Mouse (Mus musculus): ENCODE measurements around the gene H2-T24. TPM values are rescaled to one million over a fixed set of nuclear protein-coding genes. Genes with fewer than 3 reads are reported as not detected.

H2-T24 gene
- polyA plus RNA-seq, 1 experiment from 2014 or later = 5.9 TPM

GRCm38 (mm10) chr17:36028879-36029619 lies 8.7 kb upstream of the H2-T24 start:
- Histone ChIP-seq H3K27me3 (ENCODE audit: control insufficient read depth, insufficient read depth, low read length) (no peaks in the 10 kb centered on the region), H3K4me3 (ENCODE audit: low read depth, low read length) (no peak overlapping the region), H3K9ac (ENCODE audit: low read depth, low read length) (no peak overlapping the region), H3K36me3 (ENCODE audit: control insufficient read depth, insufficient read depth, low read length) (no peaks in the 10 kb centered on the region), H3K4me2 (replicated peaks; ENCODE audit: low read depth, low read length) (no peak overlapping the region), H3K9me3 (ENCODE audit: control insufficient read depth, low read length) (no peaks in the 10 kb centered on the region), H3K4me1 (replicated peaks; ENCODE audit: control insufficient read depth, insufficient read depth, low read length) (no peaks in the 10 kb centered on the region), H3K27ac (ENCODE audit: low read depth, low read length) (no peak overlapping the region)
- DNase-seq (ENCODE audit: low spot score) (no peak), ATAC-seq (ENCODE audit: low FRiP score) (no peak)
- whole genome bisulfite sequencing = 82% methylated on average over 7 of the region's 7 CpGs

- WGBS = 93% methylated on average over 4 of the region's 4 CpGs
- H3K27me3 ChIP-seq (ENCODE audit: control insufficient read depth, insufficient read depth, low read length) = no peaks in the 10 kb centered on the region
- no peaks in the 10 kb centered on the region for H3K36me3 ChIP-seq (ENCODE audit: control insufficient read depth, insufficient read depth, low read length)
- ATAC-seq (ENCODE audit: low FRiP score) (no peak), DNase-seq (ENCODE audit: low spot score) (no peak)
- no peak overlapping the region for H3K9ac ChIP-seq (ENCODE audit: low read depth, low read length)
- H3K4me2 ChIP-seq (replicated peaks; ENCODE audit: low read depth, low read length) = no peak overlapping the region
- no peaks in the 10 kb centered on the region for H3K4me1 ChIP-seq (replicated peaks; ENCODE audit: control insufficient read depth, insufficient read depth, low read length)
- no peaks in the 10 kb centered on the region for H3K9me3 ChIP-seq (ENCODE audit: control insufficient read depth, low read length)
- H3K4me3 ChIP-seq (ENCODE audit: low read depth, low read length) = no peak overlapping the region
- H3K27ac ChIP-seq (ENCODE audit: low read depth, low read length) = no peak overlapping the region
These were observed 7.3 kb upstream of the H2-T24 start for GRCm38 (mm10) chr17:36027663-36028062.

- Histone ChIP-seq H3K4me3 (ENCODE audit: low read depth, low read length) (no peak overlapping the region), H3K4me1 (replicated peaks; ENCODE audit: control insufficient read depth, insufficient read depth, low read length) (no peaks in the 10 kb centered on the region), H3K27ac (ENCODE audit: low read depth, low read length) (no peak overlapping the region), H3K9ac (ENCODE audit: low read depth, low read length) (no peak overlapping the region), H3K4me2 (replicated peaks; ENCODE audit: low read depth, low read length) (no peak overlapping the region), H3K27me3 (ENCODE audit: control insufficient read depth, insufficient read depth, low read length) (no peaks in the 10 kb centered on the region), H3K36me3 (ENCODE audit: control insufficient read depth, insufficient read depth, low read length) (no peaks in the 10 kb centered on the region), H3K9me3 (ENCODE audit: control insufficient read depth, low read length) (no peaks in the 10 kb centered on the region)
- DNase-seq (ENCODE audit: low spot score) = peak; percentile 22
- 64% methylated on average over 4 of the region's 4 CpGs for WGBS
- ATAC-seq (ENCODE audit: low FRiP score) = no peak
These were observed 5.5 kb upstream of the H2-T24 start for GRCm38 (mm10) chr17:36025901-36026300.

GRCm38 (mm10) chr17:36025197-36025596 lies 4.8 kb upstream of the H2-T24 start:
- H3K36me3 ChIP-seq (ENCODE audit: control insufficient read depth, insufficient read depth, low read length) = no peaks in the 10 kb centered on the region
- ATAC-seq (ENCODE audit: low FRiP score) = no peak
- no peak overlapping the region for H3K27ac ChIP-seq (ENCODE audit: low read depth, low read length)
- H3K4me1 ChIP-seq (replicated peaks; ENCODE audit: control insufficient read depth, insufficient read depth, low read length) = no peaks in the 10 kb centered on the region
- WGBS = 54% methylated on average over 5 of the region's 5 CpGs
- no peak overlapping the region for H3K4me3 ChIP-seq (ENCODE audit: low read depth, low read length)
- H3K27me3 ChIP-seq (ENCODE audit: control insufficient read depth, insufficient read depth, low read length) = no peaks in the 10 kb centered on the region
- H3K9me3 ChIP-seq (ENCODE audit: control insufficient read depth, low read length) = no peaks in the 10 kb centered on the region
- no peak for DNase-seq (ENCODE audit: low spot score)
- H3K9ac ChIP-seq (ENCODE audit: low read depth, low read length) = no peak overlapping the region
- H3K4me2 ChIP-seq (replicated peaks; ENCODE audit: low read depth, low read length) = no peak overlapping the region

GRCm38 (mm10) chr17:36023710-36024654 lies 3.6 kb upstream of the H2-T24 start:
- no peak for DNase-seq (ENCODE audit: low spot score)
- H3K9me3 ChIP-seq (ENCODE audit: control insufficient read depth, low read length) = no peaks in the 10 kb centered on the region
- no peaks in the 10 kb centered on the region for H3K36me3 ChIP-seq (ENCODE audit: control insufficient read depth, insufficient read depth, low read length)
- no peak for ATAC-seq (ENCODE audit: low FRiP score)
- no peak overlapping the region for H3K4me3 ChIP-seq (ENCODE audit: low read depth, low read length)
- 69% methylated on average over 9 of the region's 9 CpGs for WGBS
- no peak overlapping the region for H3K9ac ChIP-seq (ENCODE audit: low read depth, low read length)
- no peak overlapping the region for H3K4me2 ChIP-seq (replicated peaks; ENCODE audit: low read depth, low read length)
- no peaks in the 10 kb centered on the region for H3K4me1 ChIP-seq (replicated peaks; ENCODE audit: control insufficient read depth, insufficient read depth, low read length)
- no peaks in the 10 kb centered on the region for H3K27me3 ChIP-seq (ENCODE audit: control insufficient read depth, insufficient read depth, low read length)
- no peak overlapping the region for H3K27ac ChIP-seq (ENCODE audit: low read depth, low read length)

- Histone ChIP-seq H3K4me3 (ENCODE audit: low read depth, low read length) (no peak overlapping the region), H3K9ac (ENCODE audit: low read depth, low read length) (no peak overlapping the region), H3K27ac (ENCODE audit: low read depth, low read length) (no peak overlapping the region), H3K9me3 (ENCODE audit: control insufficient read depth, low read length) (no peaks in the 10 kb centered on the region), H3K27me3 (ENCODE audit: control insufficient read depth, insufficient read depth, low read length) (no peaks in the 10 kb centered on the region), H3K36me3 (ENCODE audit: control insufficient read depth, insufficient read depth, low read length) (no peaks in the 10 kb centered on the region), H3K4me2 (replicated peaks; ENCODE audit: low read depth, low read length) (no peak overlapping the region), H3K4me1 (replicated peaks; ENCODE audit: control insufficient read depth, insufficient read depth, low read length) (no peaks in the 10 kb centered on the region)
- WGBS = 90% methylated on average over 6 of the region's 6 CpGs
- ATAC-seq (ENCODE audit: low FRiP score) = no peak
- DNase-seq (ENCODE audit: low spot score) = no peak
These were observed 2.6 kb upstream of the H2-T24 start for GRCm38 (mm10) chr17:36022922-36023321.

- Histone ChIP-seq H3K4me3 (ENCODE audit: low read depth, low read length) (no peak overlapping the region), H3K4me2 (replicated peaks; ENCODE audit: low read depth, low read length) (no peak overlapping the region), H3K4me1 (replicated peaks; ENCODE audit: control insufficient read depth, insufficient read depth, low read length) (no peaks in the 10 kb centered on the region), H3K36me3 (ENCODE audit: control insufficient read depth, insufficient read depth, low read length) (no peaks in the 10 kb centered on the region), H3K9me3 (ENCODE audit: control insufficient read depth, low read length) (no peaks in the 10 kb centered on the region), H3K27ac (ENCODE audit: low read depth, low read length) (no peak overlapping the region), H3K9ac (ENCODE audit: low read depth, low read length) (no peak overlapping the region), H3K27me3 (ENCODE audit: control insufficient read depth, insufficient read depth, low read length) (no peaks in the 10 kb centered on the region)
- 96% methylated on average over 9 of the region's 9 CpGs for WGBS
- no peak for DNase-seq (ENCODE audit: low spot score)
- ATAC-seq (ENCODE audit: low FRiP score) = no peak
These were observed 1.7 kb upstream of the H2-T24 start for GRCm38 (mm10) chr17:36022098-36022497.

- no peak overlapping the region for H3K4me2 ChIP-seq (replicated peaks; ENCODE audit: low read depth, low read length)
- H3K9ac ChIP-seq (ENCODE audit: low read depth, low read length) = no peak overlapping the region
- no peak overlapping the region for H3K27ac ChIP-seq (ENCODE audit: low read depth, low read length)
- ATAC-seq (ENCODE audit: low FRiP score) (no peak), DNase-seq (ENCODE audit: low spot score) (no peak)
- WGBS = 96% methylated on average over 1 of the region's 1 CpGs
- no peaks in the 10 kb centered on the region for H3K4me1 ChIP-seq (replicated peaks; ENCODE audit: control insufficient read depth, insufficient read depth, low read length)
- no peaks in the 10 kb centered on the region for H3K9me3 ChIP-seq (ENCODE audit: control insufficient read depth, low read length)
- no peaks in the 10 kb centered on the region for H3K36me3 ChIP-seq (ENCODE audit: control insufficient read depth, insufficient read depth, low read length)
- H3K27me3 ChIP-seq (ENCODE audit: control insufficient read depth, insufficient read depth, low read length) = no peaks in the 10 kb centered on the region
- H3K4me3 ChIP-seq (ENCODE audit: low read depth, low read length) = no peak overlapping the region
These were observed 949 bp upstream of the H2-T24 start for GRCm38 (mm10) chr17:36021309-36021708.

All from hindbrain, embryonic 11.5 days (tissue).